Mouse (Mus musculus): ENCODE measurements around the gene Dlgap1. TPM values are rescaled to one million over a fixed set of nuclear protein-coding genes. Genes with fewer than 3 reads are reported as not detected.

The Dlgap1 gene
- total RNA-seq, 2 experiments from 2014 or later = 1.6 to 2.0 TPM

GRCm38 (mm10) chr17:70339821-70340220 is 370.9 kb downstream of the Dlgap1 start:
- DNase-seq (ENCODE audit: low spot score in 2 of 2) = no peak

GRCm38 (mm10) chr17:70341230-70341629 is 372.4 kb downstream of the Dlgap1 start:
- DNase-seq (ENCODE audit: low spot score in 2 of 2) = no peak

GRCm38 (mm10) chr17:70341920-70342319 is 373.0 kb downstream of the Dlgap1 start:
- no peak for DNase-seq (ENCODE audit: low spot score in 2 of 2)

- no peak for DNase-seq (ENCODE audit: low spot score in 2 of 2)
These were observed 378.5 kb downstream of the Dlgap1 start for GRCm38 (mm10) chr17:70347403-70347802.

- DNase-seq (ENCODE audit: low spot score in 2 of 2) = no peak
These were observed 394.7 kb downstream of the Dlgap1 start for GRCm38 (mm10) chr17:70363561-70363960.

GRCm38 (mm10) chr17:70363971-70364370 is 395.1 kb downstream of the Dlgap1 start:
- no peak for DNase-seq (ENCODE audit: low spot score in 2 of 2)

- DNase-seq (ENCODE audit: low spot score in 2 of 2) = no peak
These were observed 400.3 kb downstream of the Dlgap1 start for GRCm38 (mm10) chr17:70369124-70369523.

- DNase-seq (ENCODE audit: low spot score in 2 of 2) = no peak
These were observed 408.1 kb downstream of the Dlgap1 start for GRCm38 (mm10) chr17:70377020-70377419.

GRCm38 (mm10) chr17:70388447-70388846 is 419.6 kb downstream of the Dlgap1 start:
- no peak for DNase-seq (ENCODE audit: low spot score in 2 of 2)

- peak in 1 of 2 experiments; percentile 19 for DNase-seq (ENCODE audit: low spot score in 2 of 2)
These were observed 428.3 kb downstream of the Dlgap1 start for GRCm38 (mm10) chr17:70397220-70397619.

GRCm38 (mm10) chr17:70397708-70398107 is 428.8 kb downstream of the Dlgap1 start:
- no peak for DNase-seq (ENCODE audit: low spot score in 2 of 2)

- DNase-seq (ENCODE audit: low spot score in 2 of 2) = no peak
These were observed 433.0 kb downstream of the Dlgap1 start for GRCm38 (mm10) chr17:70401909-70402308.

GRCm38 (mm10) chr17:70403750-70404149 is 434.9 kb downstream of the Dlgap1 start:
- DNase-seq (ENCODE audit: low spot score in 2 of 2) = no peak

GRCm38 (mm10) chr17:70414202-70414601 is 445.3 kb downstream of the Dlgap1 start:
- no peak for DNase-seq (ENCODE audit: low spot score in 2 of 2)

- DNase-seq (ENCODE audit: low spot score in 2 of 2) = no peak
These were observed 459.0 kb downstream of the Dlgap1 start for GRCm38 (mm10) chr17:70427866-70428265.

- DNase-seq (ENCODE audit: low spot score in 2 of 2) = peak; percentile 33 to 62
These were observed 461.0 kb downstream of the Dlgap1 start for GRCm38 (mm10) chr17:70429746-70430451.

GRCm38 (mm10) chr17:70430452-70430787 is 461.5 kb downstream of the Dlgap1 start:
- DNase-seq (ENCODE audit: low spot score in 2 of 2) = peak in 1 of 2 experiments; percentile 18

GRCm38 (mm10) chr17:70432834-70433233 is 464.0 kb downstream of the Dlgap1 start:
- no peak for DNase-seq (ENCODE audit: low spot score in 2 of 2)

- DNase-seq (ENCODE audit: low spot score in 2 of 2) = no peak
These were observed 465.7 kb downstream of the Dlgap1 start for GRCm38 (mm10) chr17:70434549-70434948.

GRCm38 (mm10) chr17:70435612-70436011 is 466.7 kb downstream of the Dlgap1 start:
- DNase-seq (ENCODE audit: low spot score in 2 of 2) = no peak

GRCm38 (mm10) chr17:70437229-70437628 is 468.4 kb downstream of the Dlgap1 start:
- no peak for DNase-seq (ENCODE audit: low spot score in 2 of 2)

GRCm38 (mm10) chr17:70442976-70443375 is 474.1 kb downstream of the Dlgap1 start:
- DNase-seq (ENCODE audit: low spot score in 2 of 2) = no peak

- DNase-seq (ENCODE audit: low spot score in 2 of 2) = no peak
These were observed 477.6 kb downstream of the Dlgap1 start for GRCm38 (mm10) chr17:70446451-70446850.

Measured in gastrocnemius, postnatal 4 days (tissue).